9 mouse cellular contexts compared by ENCODE assay signal in the genomic region with DNA sequence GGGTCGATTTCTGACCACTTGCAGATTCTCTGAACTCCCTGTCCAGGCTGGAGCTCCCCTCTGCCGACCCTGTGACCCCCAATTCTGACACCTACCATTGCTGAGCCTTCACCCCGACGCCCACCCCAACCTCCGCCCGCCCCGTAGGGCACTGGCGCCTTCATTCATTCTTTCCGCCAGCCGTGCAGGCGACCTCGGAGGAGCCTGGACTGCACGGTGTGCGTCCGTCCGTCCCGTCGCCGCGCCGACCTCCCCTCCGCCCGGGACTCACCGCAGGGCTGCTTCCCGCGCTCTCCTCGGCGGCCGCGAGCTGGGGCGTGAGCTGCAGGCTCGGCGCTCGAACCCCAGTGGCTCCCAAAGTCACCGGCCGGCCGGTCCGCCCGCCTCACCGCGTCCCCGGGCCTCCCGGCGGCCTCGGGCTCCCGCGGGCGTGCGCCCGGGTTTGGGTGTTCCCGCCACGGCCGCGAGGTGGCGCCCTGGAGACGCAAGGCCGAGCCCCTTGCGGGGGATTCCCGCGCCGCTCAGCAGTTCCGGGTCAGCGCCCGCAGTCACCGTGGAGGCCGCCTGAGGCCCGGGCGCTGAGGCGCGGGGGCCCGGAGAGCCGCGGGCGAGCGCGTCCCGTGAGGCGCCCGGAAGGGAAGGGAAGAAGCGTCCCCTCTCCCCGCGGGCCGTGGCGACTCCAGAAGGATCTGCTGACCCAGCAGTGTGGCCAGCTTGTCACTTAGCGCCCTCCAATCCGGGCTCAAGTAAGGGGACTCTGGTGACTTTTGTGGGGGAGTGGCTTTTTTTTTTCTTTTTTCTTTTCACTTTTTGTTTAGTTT. TPM values are rescaled to one million over a fixed set of nuclear protein-coding genes. Genes with fewer than 3 reads are reported as not detected.
A peak's percentile ranks its signal among the peaks of the same experiment; 100 is the strongest.
DNase-seq lines count a peak whose midpoint lies in the region; ATAC-seq and TF ChIP-seq lines count a peak whose summit lies in the region.
"Had no signal": no experiment of that assay in that cellular context is flagged by ENCODE, and none has a peak within 500 bp of the region (broad histone marks: within the 10 kb centered on the region; RNA-seq: fewer than 3 reads in every experiment).

A gene (plus strand): TSS at position 547 of the 821 bp plus-strand sequence.
A gene (minus strand): TSS at position 679 of the 821 bp plus-strand sequence.

- WGBS in embryonic facial prominence, embryonic 12.5 days = 1% methylated on average over 80 of the region's 86 CpGs
- under 1% methylated on average over 83 of the region's 86 CpGs for WGBS in heart, adult 2 months
- WGBS in kidney, adult 2 months = 1% methylated on average over 85 of the region's 86 CpGs
- under 1% methylated on average over 81 of the region's 86 CpGs for WGBS in limb, embryonic 15.5 days
- under 1% methylated on average over 76 of the region's 86 CpGs for WGBS in midbrain, embryonic 16.5 days
- 1% methylated on average over 85 of the region's 86 CpGs for WGBS in spleen, adult 2 months

- 0 out of 2 replicates have a peak, but pooled peaks have one; percentile 42 for TF ChIP-seq POLR2A in heart, adult 2 months (IDR thresholded peaks at IDR 0.05; ENCODE audit: insufficient read depth, low read depth, low read length)
- no peak for TF ChIP-seq POLR2A in kidney, adult 2 months (IDR thresholded peaks at IDR 0.05; ENCODE audit: low read depth, low read length)
- TF ChIP-seq POLR2A in spleen, adult 2 months (IDR thresholded peaks at IDR 0.05; ENCODE audit: low read depth, low read length) = no peak; the same call in 1 of the 2 replicates

- no peaks in the 10 kb centered on the region for H3K36me3 ChIP-seq in embryonic facial prominence, embryonic 12.5 days
- no peaks in the 10 kb centered on the region; the same call in 1 of the 2 replicates for H3K36me3 ChIP-seq in heart, adult 2 months (ENCODE audit: control insufficient read depth, insufficient read depth, low read length)
- H3K36me3 ChIP-seq in kidney, adult 2 months (ENCODE audit: control insufficient read depth, insufficient read depth, low read length) = no peaks in the 10 kb centered on the region
- no peaks in the 10 kb centered on the region for H3K36me3 ChIP-seq in limb, embryonic 15.5 days
- no peaks in the 10 kb centered on the region for H3K36me3 ChIP-seq in midbrain, embryonic 16.5 days (ENCODE audit: control insufficient read depth, insufficient read depth, low read length)
- H3K36me3 ChIP-seq in spleen, adult 2 months (ENCODE audit: control insufficient read depth, insufficient read depth, low read length) = no peaks in the 10 kb centered on the region
- H3K36me3 ChIP-seq: G1E had no signal

- DNase-seq in layer of hippocampus, adult 11-12 months (ENCODE audit: low spot score) = peak; percentile 64
- DNase-seq in layer of hippocampus, adult 9-10 months (ENCODE audit: low spot score) = no peak
- DNase-seq in heart, adult 2 months = peak; percentile 88 to 92
- DNase-seq in kidney, adult 2 months = peak; percentile 81
- DNase-seq in spleen, adult 2 months (ENCODE audit: low read depth in 1 of 2, low spot score in 2 of 2) = peak; percentile 59 to 84

- intact Hi-C loops in heart, adult 2 months (cut with DNase I) = no loop called here

- peak within 1 kb of the TSS; percentile 74 for H3K9ac ChIP-seq in embryonic facial prominence, embryonic 12.5 days
- H3K9ac ChIP-seq in heart, adult 2 months (ENCODE audit: low read depth, low read length) = peak within 1 kb of the TSS; percentile 94
- H3K9ac ChIP-seq in limb, embryonic 15.5 days = peak within 1 kb of the TSS; percentile 69
- H3K9ac ChIP-seq in midbrain, embryonic 16.5 days (ENCODE audit: low read depth, low read length) = peak within 1 kb of the TSS; percentile 63

- H3K4me2 ChIP-seq in embryonic facial prominence, embryonic 12.5 days (replicated peaks) = peak within 1 kb of the TSS; percentile 81
- H3K4me2 ChIP-seq in limb, embryonic 15.5 days = peak within 1 kb of the TSS; percentile 78
- H3K4me2 ChIP-seq in midbrain, embryonic 16.5 days (ENCODE audit: low read length) = peak within 1 kb of the TSS; percentile 91

- H3K79me2 ChIP-seq in heart, adult 2 months (replicated peaks; ENCODE audit: control insufficient read depth, insufficient read depth, low read length) = no peaks in the 10 kb centered on the region

- no peaks in the 10 kb centered on the region for H3K9me3 ChIP-seq in embryonic facial prominence, embryonic 12.5 days
- H3K9me3 ChIP-seq in limb, embryonic 15.5 days = no peaks in the 10 kb centered on the region
- H3K9me3 ChIP-seq in midbrain, embryonic 16.5 days (replicated peaks; ENCODE audit: control insufficient read depth, low read length, poor library complexity, severe bottlenecking) = no peaks in the 10 kb centered on the region

- H3K4me3 ChIP-seq in embryonic facial prominence, embryonic 12.5 days = peak within 1 kb of the TSS; percentile 58
- peak within 1 kb of the TSS; percentile 80 for H3K4me3 ChIP-seq in heart, adult 2 months
- peak within 1 kb of the TSS; percentile 77 for H3K4me3 ChIP-seq in kidney, adult 2 months (ENCODE audit: insufficient read depth, low read depth, low read length)
- peak within 1 kb of the TSS; percentile 66 for H3K4me3 ChIP-seq in limb, embryonic 15.5 days
- peak within 1 kb of the TSS; percentile 54 for H3K4me3 ChIP-seq in midbrain, embryonic 16.5 days (ENCODE audit: low read depth, low read length)
- H3K4me3 ChIP-seq in spleen, adult 2 months (ENCODE audit: extremely low read depth, insufficient read depth, insufficient read length) = peak within 1 kb of the TSS; percentile 73

- peak; percentile 69; the same call in 1 of the 2 replicates for ATAC-seq in embryonic facial prominence, embryonic 12.5 days (ENCODE audit: insufficient number of reproducible peaks, insufficient read depth, low FRiP score, low TSS enrichment)
- ATAC-seq in limb, embryonic 15.5 days (ENCODE audit: insufficient number of reproducible peaks, low FRiP score, low TSS enrichment, low read depth) = peak; percentile 55; the same call in 1 of the 2 replicates
- peak; percentile 58; the same call in 1 of the 2 replicates for ATAC-seq in midbrain, embryonic 16.5 days

- no peaks in the 10 kb centered on the region for H3K27me3 ChIP-seq in embryonic facial prominence, embryonic 12.5 days
- no peaks in the 10 kb centered on the region for H3K27me3 ChIP-seq in heart, adult 2 months (ENCODE audit: control insufficient read depth, insufficient read depth, low read length)
- H3K27me3 ChIP-seq in kidney, adult 2 months (replicated peaks; ENCODE audit: control insufficient read depth, insufficient read depth, low read length) = no peaks in the 10 kb centered on the region
- no peaks in the 10 kb centered on the region for H3K27me3 ChIP-seq in limb, embryonic 15.5 days
- H3K27me3 ChIP-seq in midbrain, embryonic 16.5 days (ENCODE audit: control insufficient read depth, insufficient read depth, low read depth, low read length) = no peaks in the 10 kb centered on the region
- H3K27me3 ChIP-seq in spleen, adult 2 months (ENCODE audit: control insufficient read depth, insufficient read depth, low read length) = no peaks in the 10 kb centered on the region

- no peak within 1 kb of the TSS for H3K27ac ChIP-seq in embryonic facial prominence, embryonic 12.5 days
- peak within 1 kb of the TSS; percentile 72 for H3K27ac ChIP-seq in heart, adult 2 months
- 0 out of 2 replicates have a peak within 1 kb of the TSS, but pooled peaks have one; percentile 5 for H3K27ac ChIP-seq in kidney, adult 2 months (ENCODE audit: insufficient read depth, low read depth, low read length)
- H3K27ac ChIP-seq in limb, embryonic 15.5 days = peak within 1 kb of the TSS; percentile 73
- no peak within 1 kb of the TSS for H3K27ac ChIP-seq in midbrain, embryonic 16.5 days (ENCODE audit: low read length)
- H3K27ac ChIP-seq in spleen, adult 2 months (ENCODE audit: insufficient read depth, low read length) = peak within 1 kb of the TSS; percentile 91

- TF ChIP-seq CTCF in heart, adult 2 months (IDR thresholded peaks at IDR 0.05) = peak; percentile 86
- peak; percentile 54 for TF ChIP-seq CTCF in kidney, adult 2 months (conservative IDR thresholded peaks at IDR 0.05; ENCODE audit: insufficient read depth, insufficient read length, low read depth, low read length)
- TF ChIP-seq CTCF in spleen, adult 2 months (IDR thresholded peaks at IDR 0.05; ENCODE audit: extremely low read depth, insufficient read depth, insufficient read length, insufficient replicate concordance) = peak; percentile 76

- 0 out of 2 replicates have a peak, but pooled peaks have one; percentile 32 for TF ChIP-seq EP300 in heart, adult 2 months (IDR thresholded peaks at IDR 0.05; ENCODE audit: insufficient read depth, low read depth, low read length)

- H3K4me1 ChIP-seq in embryonic facial prominence, embryonic 12.5 days = peaks cover 7% of the 10 kb centered on the region; the same call in 1 of the 2 replicates
- no peaks in the 10 kb centered on the region; the same call in 1 of the 2 replicates for H3K4me1 ChIP-seq in heart, adult 2 months (ENCODE audit: control insufficient read depth, insufficient read depth, low read length)
- H3K4me1 ChIP-seq in kidney, adult 2 months (ENCODE audit: control insufficient read depth, insufficient read depth, low read length) = no peaks in the 10 kb centered on the region; the same call in 1 of the 2 replicates
- peaks cover 10% of the 10 kb centered on the region; the same call in 1 of the 2 replicates for H3K4me1 ChIP-seq in limb, embryonic 15.5 days
- H3K4me1 ChIP-seq in midbrain, embryonic 16.5 days (ENCODE audit: control insufficient read depth, insufficient read depth, low read length) = 0 out of 2 replicates have a peak, but pooled peaks cover 4% of the 10 kb centered on the region
- peaks cover 10% of the 10 kb centered on the region for H3K4me1 ChIP-seq in spleen, adult 2 months (ENCODE audit: control insufficient read depth, insufficient read depth, insufficient read length)

RNA-seq across cellular contexts. Expression of the first gene that starts in this region (rescaled TPM):
- polyA plus RNA-seq in embryonic facial prominence, embryonic 12.5 days (2016; fragmentation: Nextera tagmentation; extraction: Ambion mirVana) = 1.6 and 3.0 TPM in 2 replicates
- total RNA-seq in heart, adult 2 months (2021) = under 1 TPM; 0.68 to 0.75 TPM
- polyA plus RNA-seq in heart, adult 2 months (2012; rRNA removed) = 0.57 and 0.73 TPM in 2 replicates
- polyA plus RNA-seq in kidney, adult 2 months (2012; rRNA removed) = 0.48 and 0.49 TPM in 2 replicates
- 5.1 and 5.4 TPM in 2 replicates for polyA plus RNA-seq in limb, embryonic 15.5 days (2015; fragmentation: Nextera tagmentation; extraction: Ambion mirVana)
- polyA plus RNA-seq in midbrain, embryonic 16.5 days (2015; fragmentation: Nextera tagmentation; extraction: Ambion mirVana) = 0.41 and 0.63 TPM in 2 replicates
- polyA plus RNA-seq in spleen, adult 2 months (2012; rRNA removed) = 0.32 and 0.81 TPM in 2 replicates
- total RNA-seq: G1E had no signal
- polyA plus RNA-seq: G1E had no signal

RNA-seq across cellular contexts. Expression of the second gene that starts in this region (rescaled TPM):
- 9.1 TPM in 2 replicates for polyA plus RNA-seq in embryonic facial prominence, embryonic 12.5 days (2016; fragmentation: Nextera tagmentation; extraction: Ambion mirVana)
- total RNA-seq in heart, adult 2 months (2021) = 1 to 10 TPM; 2.5 to 2.6 TPM
- 2.5 and 4.0 TPM in 2 replicates for polyA plus RNA-seq in heart, adult 2 months (2012; rRNA removed)
- polyA plus RNA-seq in kidney, adult 2 months (2012; rRNA removed) = 2.5 and 3.0 TPM in 2 replicates
- polyA plus RNA-seq in limb, embryonic 15.5 days (2015; fragmentation: Nextera tagmentation; extraction: Ambion mirVana) = 11.8 and 12.4 TPM in 2 replicates
- 1.5 and 2.0 TPM in 2 replicates for polyA plus RNA-seq in midbrain, embryonic 16.5 days (2015; fragmentation: Nextera tagmentation; extraction: Ambion mirVana)
- 4.4 and 6.9 TPM in 2 replicates for polyA plus RNA-seq in spleen, adult 2 months (2012; rRNA removed)
- total RNA-seq: G1E had no signal
- polyA plus RNA-seq: G1E had no signal

Comparison
In these comparisons a context has a peak if more than half of its experiments do, and no peak if none do; other contexts are left out.
1. H3K27ac ChIP-seq: peak in heart, adult 2 months (single experiment), kidney, adult 2 months (single experiment), limb, embryonic 15.5 days (single experiment) and spleen, adult 2 months (single experiment); none in embryonic facial prominence, embryonic 12.5 days (single experiment) and midbrain, embryonic 16.5 days (single experiment).
2. Peak in every context shown above with its lines, with median percentiles within 50 percentile points of each other: ATAC-seq, H3K4me2 ChIP-seq, H3K4me3 ChIP-seq, H3K9ac ChIP-seq and CTCF ChIP-seq.